Mouse (Mus musculus) gastrocnemius, adult 2 months (tissue): ENCODE measurements around the gene Slitrk4. TPM values are rescaled to one million over a fixed set of nuclear protein-coding genes. Genes with fewer than 3 reads are reported as not detected.

Experiments
- DNase-seq: peaks from one replicate; pipeline ENCODE4 v3.0.0; 2022
- H3K27ac ChIP-seq: fragments of 200-600 bp; 2 replicates; pipeline ENCODE4 v1.8.1; 2022; ENCODE audit warnings: mild to moderate bottlenecking
- H3K4me3 ChIP-seq: fragments of 200-600 bp; 2 replicates; pipeline ENCODE4 v1.8.1; 2022; ENCODE audit warnings: mild to moderate bottlenecking, moderate library complexity
- CTCF ChIP-seq: fragments of 200-600 bp; IDR thresholded peaks from 2 replicates; pipeline ENCODE4 v1.8.1; 2022; ENCODE audit warnings: antibody characterized with exemption, mild to moderate bottlenecking, moderate library complexity
- intact Hi-C: fragments of 180-260 bp; cut with DNase I; formaldehyde crosslinking; loops from one replicate; pipeline ENCODE4 v1.15.1; 2025
- long read RNA-seq, 2 experiments: library from polyadenylated mRNA; stranded (forward); transcript quantifications; one replicate each; pipeline ENCODE4 v2.0.0; 2021
- total RNA-seq, 2 experiments: library from RNA; stranded (reverse); gene quantifications; 2 replicates each; pipeline ENCODE4 v1.2.3; 2021

The Slitrk4 gene
- total RNA-seq = under 1 TPM; 0.05 to 0.22 TPM
- long read RNA-seq, experiment 1 = 0 reads
- long read RNA-seq, experiment 2 = 0 reads

DNA sequence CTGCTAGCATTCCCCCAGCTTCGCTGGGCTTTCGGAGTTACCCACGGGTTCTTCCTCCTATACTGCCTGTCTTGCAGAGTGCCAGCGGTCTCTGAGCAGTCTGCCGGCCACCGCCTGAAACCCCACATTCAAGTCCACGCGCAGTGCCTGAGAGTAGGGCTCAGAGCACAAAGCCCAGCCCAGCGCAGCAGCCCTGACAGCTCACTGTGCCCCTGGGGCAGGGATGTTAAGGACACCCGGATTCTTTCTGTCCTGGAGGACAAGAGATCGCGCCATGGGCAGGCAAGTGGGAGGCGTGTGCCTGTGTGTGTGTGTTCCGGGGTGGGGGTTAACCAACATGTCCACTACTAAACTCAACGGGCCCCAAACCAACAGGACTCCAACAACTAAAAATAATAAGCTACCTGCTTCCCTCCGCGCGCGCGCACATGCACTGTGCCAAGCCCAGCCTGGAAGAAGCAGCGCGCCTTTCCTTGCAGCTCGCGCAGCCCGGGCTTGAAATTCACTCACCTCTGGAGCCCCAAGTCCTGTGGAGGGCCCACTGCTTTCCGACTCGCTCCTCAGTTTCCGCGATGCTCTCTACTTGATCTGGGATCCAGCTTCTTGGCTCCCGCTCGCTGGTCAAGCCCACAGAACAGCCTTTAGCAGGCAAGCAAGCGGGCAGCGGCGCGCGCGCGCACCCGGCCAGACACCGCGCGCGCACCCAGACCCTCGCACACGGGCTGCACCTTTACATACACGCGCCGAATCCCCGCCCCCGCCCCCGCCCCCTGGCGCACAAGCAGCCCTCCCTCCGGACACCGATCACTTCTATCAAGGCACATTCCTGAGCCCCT lies at the start of gene Slitrk4:
Gene Slitrk4 (minus strand): TSS at position 707 of the 836 bp plus-strand sequence.
- DNase-seq = no peak
- H3K4me3 ChIP-seq = peak within 1 kb of the TSS; percentile 46
- TF ChIP-seq CTCF = no peak
- intact Hi-C loops = no loop called here
- no peak within 1 kb of the TSS for H3K27ac ChIP-seq

DNA sequence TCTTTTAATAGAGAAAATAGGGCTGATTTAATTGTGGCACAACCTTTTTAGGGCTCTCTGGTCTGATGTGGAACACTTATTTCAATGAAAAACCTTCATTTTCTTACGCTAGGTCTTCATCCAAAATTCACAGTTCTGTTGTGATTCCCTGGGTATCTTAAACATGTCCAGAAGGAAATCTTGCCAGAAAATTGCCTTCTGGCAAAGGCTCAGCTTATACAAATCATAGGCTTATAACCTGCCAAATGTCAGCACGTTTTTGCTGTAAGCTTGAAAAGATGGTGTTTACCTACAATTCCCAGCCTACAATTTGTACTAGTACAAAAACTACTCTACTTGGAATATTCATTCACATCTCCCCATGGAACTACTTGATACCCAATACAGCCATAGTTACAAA lies 42.7 kb upstream of the Slitrk4 start:
- no peak overlapping the region for H3K27ac ChIP-seq
- intact Hi-C loops = no loop called here
- DNase-seq = no peak
- no peak overlapping the region for H3K4me3 ChIP-seq
- TF ChIP-seq CTCF = no peak

DNA sequence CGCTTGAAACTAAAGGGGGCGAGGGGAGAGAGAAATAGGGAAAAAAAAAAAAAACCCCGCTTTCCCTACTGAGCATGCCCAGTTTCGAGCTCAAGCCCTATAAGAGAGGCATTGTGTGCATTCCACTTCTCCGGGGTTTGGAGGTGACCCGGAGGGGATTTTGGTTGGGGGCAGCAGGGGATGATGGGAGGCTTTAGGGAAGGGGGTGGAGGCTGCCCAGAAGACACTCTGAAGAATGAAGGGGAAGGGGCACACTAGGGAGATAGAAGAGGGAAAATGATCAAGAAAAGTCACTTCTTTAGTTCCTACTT lies 1.1 kb upstream of the Slitrk4 start:
- intact Hi-C loops = no loop called here
- TF ChIP-seq CTCF = no peak
- Histone ChIP-seq H3K4me3 (no peak overlapping the region), H3K27ac (no peak overlapping the region)
- no peak for DNase-seq

DNA sequence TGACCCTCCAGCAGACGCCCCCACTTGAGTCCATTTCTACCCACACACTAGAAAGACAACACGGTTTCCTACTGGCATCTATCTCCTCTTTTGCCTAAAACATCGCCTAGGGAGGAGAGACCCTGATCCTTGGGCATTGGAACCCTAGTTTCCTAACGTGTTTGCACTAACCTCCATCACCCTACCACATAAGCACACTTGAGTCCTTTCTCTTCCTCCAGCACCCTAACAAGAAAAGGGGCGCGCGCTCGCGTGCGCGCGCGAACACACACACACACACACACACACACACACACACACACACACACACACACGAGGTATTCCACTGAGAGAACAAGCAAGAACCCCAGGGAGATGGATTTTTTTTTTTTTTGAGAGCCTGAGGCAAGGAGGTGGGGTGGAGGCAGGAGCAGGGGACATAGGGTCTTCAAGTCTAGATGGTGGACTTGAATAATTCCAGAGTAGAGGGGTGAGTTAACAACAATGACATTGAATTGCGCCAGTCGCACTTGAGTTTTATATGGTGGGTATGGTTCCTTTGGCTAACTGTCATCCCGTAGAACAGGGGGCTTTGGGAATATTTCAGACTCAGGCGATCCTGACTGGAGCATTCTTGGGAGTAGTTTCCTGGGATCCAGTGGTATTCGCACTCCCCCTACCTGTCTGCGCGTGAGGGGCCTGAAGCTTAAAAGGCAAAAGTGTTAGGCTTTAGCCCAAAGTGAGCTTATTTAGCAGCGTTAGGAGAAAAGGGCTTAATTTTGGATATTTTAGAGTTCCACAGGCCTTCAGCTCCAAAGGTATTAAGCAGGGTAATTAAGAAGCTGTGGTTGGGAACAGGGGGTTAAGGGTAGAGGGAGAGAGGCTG lies 562 bp upstream of the Slitrk4 start:
- peak overlapping the region; percentile 46 for H3K4me3 ChIP-seq
- no peak overlapping the region for H3K27ac ChIP-seq
- no peak for TF ChIP-seq CTCF
- no peak for DNase-seq
- intact Hi-C loops = no loop called here

DNA sequence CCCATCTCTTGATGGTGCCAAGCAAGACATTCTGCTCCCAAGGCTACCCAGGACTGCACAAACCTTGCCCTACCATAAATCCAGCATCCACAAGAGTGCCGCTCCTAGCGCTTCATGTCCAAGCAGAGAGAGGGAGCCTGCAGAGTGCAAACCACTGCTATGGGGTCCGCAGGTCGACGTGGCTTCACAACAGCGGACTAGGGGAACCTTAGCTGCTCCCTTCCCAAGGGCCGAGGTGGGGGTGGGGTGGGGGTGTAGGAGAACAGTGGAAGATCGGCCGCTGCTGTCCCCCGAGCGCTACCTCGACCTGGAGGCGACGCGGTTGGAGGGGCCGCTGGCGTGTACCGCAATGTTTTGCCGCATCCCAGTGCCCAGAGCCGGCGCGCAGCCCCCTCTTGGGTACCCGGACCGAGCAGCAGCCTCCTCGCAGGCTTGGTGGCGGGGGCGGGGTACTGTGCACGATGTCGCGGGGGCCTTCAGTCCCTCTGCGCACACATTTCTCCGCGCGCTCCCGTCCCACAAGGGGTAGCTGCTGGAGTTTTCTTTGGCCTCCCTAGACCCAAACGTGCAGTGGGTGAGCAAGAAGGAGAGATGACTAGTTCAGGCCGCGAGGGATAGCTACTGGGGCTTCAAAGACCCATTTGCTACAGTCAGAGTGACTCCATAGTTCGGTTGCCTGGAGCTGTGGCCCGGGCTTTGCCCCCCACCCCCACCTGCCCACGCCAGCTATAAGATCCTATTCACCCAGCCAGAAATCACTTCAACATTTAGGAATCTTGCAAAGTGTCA lies 1.1 kb downstream of the Slitrk4 start:
- TF ChIP-seq CTCF = no peak
- Histone ChIP-seq H3K27ac (no peak overlapping the region), H3K4me3 (peak overlapping the region; percentile 46)
- no peak for DNase-seq
- intact Hi-C loops = no loop called here

DNA sequence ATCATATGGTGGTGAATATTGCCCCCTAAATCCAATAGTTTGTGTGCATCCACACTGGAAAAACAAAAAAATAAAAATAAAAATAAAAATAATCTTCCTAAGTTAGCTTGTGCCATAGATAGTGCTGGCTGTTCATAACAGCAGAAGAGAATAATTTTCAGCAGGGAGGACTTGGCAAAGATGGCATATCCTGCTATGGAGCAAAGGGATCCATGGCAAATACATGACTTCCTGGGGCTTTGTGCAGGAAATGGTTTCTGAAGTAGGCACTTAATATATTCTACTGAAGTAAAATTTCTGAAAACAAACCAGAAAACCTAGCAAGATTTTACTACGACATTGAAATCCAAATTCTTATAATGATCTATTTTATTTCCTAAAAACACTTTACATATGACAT lies 13.3 kb downstream of the Slitrk4 start:
- DNase-seq = no peak

More for the DNA sequence above, 13.3 kb downstream of the Slitrk4 start:
- Histone ChIP-seq H3K4me3 (no peak overlapping the region), H3K27ac (no peak overlapping the region)
- intact Hi-C loops = no loop called here
- TF ChIP-seq CTCF = no peak

Other genes with a start within 250 kb of the Slitrk4 start
- not detected for gene Gm6760, start 124.8 kb downstream of the Slitrk4 start, total RNA-seq
- gene 3830417A13Rik, start 103.4 kb downstream of the Slitrk4 start, total RNA-seq = not detected